Mouse (Mus musculus): ENCODE measurements around the gene Prpf40a.

DNA sequence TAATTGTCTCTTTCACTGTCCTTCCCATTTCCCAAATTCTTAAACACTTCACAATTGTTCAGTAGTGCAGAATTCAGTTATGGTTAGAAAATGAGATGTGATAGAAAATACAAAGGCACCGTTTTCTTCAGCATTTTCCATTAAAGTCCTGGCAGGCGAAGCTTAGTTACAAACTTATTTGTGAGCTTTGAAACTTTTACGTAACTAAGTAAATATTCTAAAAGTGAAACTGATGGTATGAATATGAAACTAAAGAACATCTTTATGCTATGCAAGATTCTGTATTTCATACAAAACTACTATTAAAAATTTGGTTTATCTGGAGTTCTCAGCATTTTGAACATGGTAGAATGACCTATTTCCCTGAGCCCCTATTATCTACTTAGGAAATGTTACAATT, 12.1 kb downstream of the Prpf40a start:
- TF ChIP-seq CTCF (conservative IDR thresholded peaks at IDR 0.05 in 1 of 2, IDR thresholded peaks at IDR 0.05 in 1 of 2; ENCODE audit: low read depth in 2 of 2, low read length in 2 of 2) (no peak), HCFC1 (IDR thresholded peaks at IDR 0.05; ENCODE audit: low read depth, low read length) (no peak), CHD2 (IDR thresholded peaks at IDR 0.05; ENCODE audit: low read length) (no peak), NRF1 (IDR thresholded peaks at IDR 0.05; ENCODE audit: low read depth, low read length) (no peak), RCOR1 (conservative IDR thresholded peaks at IDR 0.05; ENCODE audit: low read depth, low read length) (no peak), E2F4 (IDR thresholded peaks at IDR 0.05; ENCODE audit: insufficient replicate concordance, low read depth, low read length) (no peak)
